Mouse (Mus musculus) liver, embryonic 12.5 days (tissue): ENCODE measurements around the gene Hist2h2ac. TPM values are rescaled to one million over a fixed set of nuclear protein-coding genes. Genes with fewer than 3 reads are reported as not detected.
A peak's percentile ranks its signal among the peaks of the same experiment; 100 is the strongest.
"Not testable (repeated sequence)": the region's sequence is repeated elsewhere in the genome, so short reads cannot be mapped to it uniquely, and the experiment has no call there.

Source experiments
- ATAC-seq: fragments of 200-750 bp; cut with Nextera tagmentation; 2 replicates; pipeline ENCODE4 v1.8.0; 2017; ENCODE audit warnings: moderate number of reproducible peaks, mild to moderate bottlenecking, moderate library complexity
- H3K27ac ChIP-seq: fragments of 300-500 bp; sonication (generic); 2 replicates; pipeline ENCODE4 v1.5.1; 2016; ENCODE audit warnings: mild to moderate bottlenecking
- H3K27me3 ChIP-seq: fragments of 300-500 bp; sonication (generic); replicated peaks from 2 replicates; pipeline ENCODE4 v1.6.1; 2016; ENCODE audit warnings: mild to moderate bottlenecking, moderate library complexity
- H3K36me3 ChIP-seq: fragments of 300-500 bp; sonication (generic); 2 replicates; pipeline ENCODE4 v1.6.1; 2016; ENCODE audit warnings: mild to moderate bottlenecking, moderate library complexity
- H3K4me1 ChIP-seq: fragments of 300-500 bp; sonication (generic); 2 replicates; pipeline ENCODE4 v1.6.1; 2016
- H3K4me2 ChIP-seq: fragments of 300-500 bp; sonication (generic); 2 replicates; pipeline ENCODE4 v1.6.1; 2016; ENCODE audit warnings: mild to moderate bottlenecking, moderate library complexity
- H3K4me3 ChIP-seq: fragments of 300-500 bp; sonication (generic); 2 replicates; pipeline ENCODE4 v1.5.1; 2016; ENCODE audit warnings: mild to moderate bottlenecking, moderate library complexity
- H3K9ac ChIP-seq: fragments of 300-500 bp; sonication (generic); 2 replicates; pipeline ENCODE4 v1.6.1; 2016; ENCODE audit warnings: mild to moderate bottlenecking, moderate library complexity
- H3K9me3 ChIP-seq: fragments of 300-500 bp; sonication (generic); replicated peaks from 2 replicates; pipeline ENCODE4 v1.6.1; 2016; ENCODE audit warnings: mild to moderate bottlenecking, moderate library complexity
- WGBS: fragments of 180-500 bp; shearing (Covaris S2); methylation state at CpG from one replicate; pipeline ENCODE4 v1.1.7; 2016; ENCODE audit not compliant: insufficient replicate concordance; 5-methylcytosine and 5-hydroxymethylcytosine counted together
- polyA plus RNA-seq: library from polyadenylated mRNA; unstranded; fragments of >200 nt; fragmentation: Nextera tagmentation; extraction: Ambion mirVana; gene quantifications from 2 replicates; pipeline ENCODE4 v1.2.1, GENCODE M21; 2016

Gene Hist2h2ac
- 15.9 and 17.5 TPM in 2 replicates for polyA plus RNA-seq

DNA sequence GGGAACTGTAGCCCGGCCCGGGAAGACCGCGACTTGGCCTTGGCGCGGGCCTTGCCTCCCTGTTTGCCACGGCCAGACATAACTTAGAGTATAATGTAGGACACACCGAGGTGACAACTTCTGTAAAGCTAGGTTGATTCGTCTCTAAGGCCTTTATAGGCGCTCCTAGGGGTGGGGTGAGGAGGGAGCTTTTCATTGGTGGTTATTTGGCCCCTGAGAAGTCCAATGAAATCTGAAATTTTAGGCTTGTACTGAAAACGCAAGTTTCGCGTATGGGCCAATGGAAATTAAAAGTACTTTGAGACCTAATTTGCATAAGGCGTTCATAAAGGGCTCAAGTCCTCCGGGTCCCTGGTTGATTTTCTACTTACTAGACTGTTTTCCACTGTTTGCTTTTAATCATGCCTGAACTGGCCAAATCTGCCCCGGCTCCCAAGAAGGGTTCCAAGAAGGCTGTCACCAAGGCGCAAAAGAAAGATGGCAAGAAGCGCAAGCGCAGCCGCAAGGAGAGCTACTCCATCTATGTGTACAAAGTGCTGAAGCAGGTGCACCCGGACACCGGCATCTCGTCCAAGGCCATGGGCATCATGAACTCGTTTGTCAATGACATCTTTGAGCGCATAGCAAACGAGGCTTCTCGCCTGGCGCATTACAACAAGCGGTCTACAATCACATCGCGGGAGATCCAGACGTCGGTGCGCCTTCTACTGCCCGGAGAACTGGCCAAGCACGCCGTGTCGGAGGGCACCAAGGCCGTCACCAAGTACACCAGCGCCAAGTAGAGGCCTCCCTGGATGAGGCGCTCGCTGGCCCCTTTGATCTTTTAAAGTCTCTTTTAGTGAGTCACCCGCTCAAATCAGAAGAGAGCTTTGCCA lies at the start of gene Hist2h2ac, which contains the start of gene Hist2h2be:
Gene Hist2h2ac, minus strand, starts transcription at position 116 of the 875 bp plus-strand sequence.
Gene Hist2h2be, plus strand, starts transcription at position 355 of the 875 bp plus-strand sequence.
- Histone ChIP-seq H3K4me3 (peak within 1 kb of the TSS; percentile 66), H3K27me3 (no peaks in the 10 kb centered on the region), H3K4me1 (peaks cover 61% of the 10 kb centered on the region), H3K4me2 (peak within 1 kb of the TSS; percentile 85), H3K9ac (peak within 1 kb of the TSS; percentile 94), H3K36me3 (no peaks in the 10 kb centered on the region), H3K27ac (peak within 1 kb of the TSS; percentile 99), H3K9me3 (no peaks in the 10 kb centered on the region)
- WGBS: 2% methylated on average over 43 of the region's 43 CpGs
- peak; percentile 91 for ATAC-seq

DNA sequence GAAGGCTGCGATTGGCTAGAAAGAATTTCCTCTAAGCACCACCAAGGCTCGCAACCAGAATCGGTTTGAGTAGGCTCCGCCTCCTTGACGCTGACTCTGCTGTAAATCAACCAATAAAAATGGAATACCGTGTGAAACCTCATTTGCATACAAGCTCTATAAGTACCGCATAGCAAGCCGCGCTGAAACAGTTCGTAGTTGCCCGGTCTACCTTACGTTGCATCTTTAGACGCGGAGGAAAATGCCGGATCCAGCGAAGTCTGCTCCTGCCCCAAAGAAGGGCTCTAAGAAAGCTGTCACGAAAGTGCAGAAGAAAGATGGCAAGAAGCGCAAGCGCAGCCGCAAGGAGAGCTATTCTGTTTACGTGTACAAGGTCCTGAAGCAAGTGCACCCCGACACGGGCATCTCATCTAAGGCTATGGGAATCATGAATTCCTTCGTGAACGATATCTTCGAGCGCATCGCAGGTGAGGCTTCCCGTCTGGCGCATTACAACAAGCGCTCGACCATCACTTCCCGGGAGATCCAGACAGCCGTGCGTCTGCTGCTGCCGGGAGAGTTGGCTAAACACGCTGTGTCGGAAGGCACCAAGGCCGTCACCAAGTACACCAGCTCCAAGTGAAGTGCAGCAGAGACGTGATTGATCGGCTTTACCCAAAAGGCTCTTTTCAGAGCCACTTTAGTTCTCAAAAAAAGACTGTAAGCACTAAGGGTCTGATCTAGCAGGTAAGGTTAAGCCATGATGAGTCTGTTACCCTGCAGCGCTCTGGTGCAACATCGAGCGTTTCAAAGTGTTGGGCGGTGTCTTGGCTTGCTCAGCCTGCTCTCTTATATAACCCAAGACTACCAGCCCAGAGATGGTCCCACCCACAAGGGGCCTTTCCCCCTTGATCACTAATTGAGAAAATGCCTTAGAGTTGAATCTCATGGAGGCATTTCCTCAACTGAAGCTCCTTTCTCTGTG lies 49.1 kb upstream of the Hist2h2ac start, which contains the start of gene Hist2h2bb:
Gene Hist2h2bb, plus strand, starts transcription at position 242 of the 964 bp plus-strand sequence.
- Histone ChIP-seq H3K4me1 (peaks cover 41% of the 10 kb centered on the region), H3K9me3 (no peaks in the 10 kb centered on the region), H3K27me3 (no peaks in the 10 kb centered on the region), H3K4me3 (peak within 1 kb of the TSS; percentile 62), H3K36me3 (no peaks in the 10 kb centered on the region), H3K9ac (peak within 1 kb of the TSS; percentile 87), H3K27ac (peak within 1 kb of the TSS; percentile 99), H3K4me2 (peak within 1 kb of the TSS; percentile 74)
- peak; percentile 88 for ATAC-seq
- under 1% methylated on average over 45 of the region's 45 CpGs for WGBS

DNA sequence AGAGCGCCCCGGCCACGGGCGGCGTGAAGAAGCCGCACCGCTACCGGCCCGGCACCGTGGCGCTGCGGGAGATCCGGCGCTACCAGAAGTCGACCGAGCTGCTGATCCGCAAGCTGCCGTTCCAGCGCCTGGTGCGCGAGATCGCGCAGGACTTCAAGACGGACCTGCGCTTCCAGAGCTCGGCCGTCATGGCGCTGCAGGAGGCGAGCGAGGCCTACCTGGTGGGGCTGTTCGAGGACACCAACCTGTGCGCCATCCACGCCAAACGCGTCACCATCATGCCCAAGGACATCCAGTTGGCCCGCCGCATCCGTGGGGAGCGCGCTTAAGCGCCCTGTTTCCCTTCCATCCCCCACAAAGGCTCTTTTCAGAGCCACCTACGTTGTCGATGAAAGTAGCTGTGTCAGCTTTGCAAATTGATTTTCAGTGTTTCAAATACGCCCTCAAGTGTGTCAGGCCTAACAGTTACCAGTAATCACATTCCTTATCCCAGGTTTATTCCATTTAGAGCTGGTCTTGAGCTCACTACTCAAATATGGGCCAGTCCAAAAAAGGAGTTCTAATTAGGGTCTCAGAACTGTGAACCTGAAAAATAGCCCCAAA lies 48.2 kb upstream of the Hist2h2ac start:
- ATAC-seq: peak; percentile 31
- H3K4me2 ChIP-seq: peak overlapping the region; percentile 74
- peak overlapping the region; percentile 62 for H3K4me3 ChIP-seq
- not testable (repeated sequence) for H3K27me3 ChIP-seq, H3K9me3 ChIP-seq, H3K36me3 ChIP-seq
- peak overlapping the region; percentile 84 for H3K9ac ChIP-seq
- WGBS: 2% methylated on average over 16 of the region's 44 CpGs
- peaks cover 50% of the 10 kb centered on the region for H3K4me1 ChIP-seq
- peak overlapping the region; percentile 99 for H3K27ac ChIP-seq

DNA sequence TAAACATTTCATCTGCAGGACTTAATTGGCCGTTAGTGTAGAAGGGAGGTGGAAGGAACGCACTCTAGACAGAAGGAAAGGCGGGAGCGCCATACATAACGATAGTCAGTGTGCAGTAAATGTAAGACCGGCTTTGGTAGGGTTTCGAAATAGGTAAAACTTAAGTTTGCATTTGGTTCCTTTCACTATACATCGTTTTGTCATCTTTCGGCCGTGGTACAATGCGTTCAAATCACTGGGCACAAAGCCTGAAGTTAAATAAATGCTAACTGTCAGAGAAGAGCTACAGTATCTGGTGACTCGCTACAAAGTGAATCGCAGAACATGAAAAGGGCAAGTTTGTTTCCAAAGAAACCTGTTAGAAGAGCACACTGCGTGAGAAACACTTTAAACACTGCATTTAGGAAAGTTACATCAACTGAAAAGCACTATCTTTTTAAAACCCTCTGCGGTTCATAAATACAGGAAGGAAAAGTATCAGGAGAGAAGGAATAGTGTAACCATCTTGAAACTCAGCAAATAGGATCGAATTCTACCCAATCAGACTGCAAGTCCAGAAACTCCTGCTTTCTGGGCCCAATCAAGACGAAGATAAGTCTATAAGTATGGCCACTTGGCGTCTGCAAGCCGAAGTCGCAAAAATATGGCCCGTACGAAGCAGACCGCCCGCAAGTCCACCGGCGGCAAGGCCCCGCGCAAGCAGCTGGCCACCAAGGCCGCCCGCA lies 47.5 kb upstream of the Hist2h2ac start, which contains the start of gene Hist2h3b:
Gene Hist2h3b, plus strand, starts transcription at position 604 of the 725 bp plus-strand sequence.
- H3K27me3 ChIP-seq: no peaks in the 10 kb centered on the region
- H3K4me2 ChIP-seq: peak within 1 kb of the TSS; percentile 74
- peak; percentile 52 for ATAC-seq
- H3K36me3 ChIP-seq: no peaks in the 10 kb centered on the region
- H3K9me3 ChIP-seq: no peaks in the 10 kb centered on the region
- peak within 1 kb of the TSS; percentile 84 for H3K9ac ChIP-seq
- peaks cover 46% of the 10 kb centered on the region for H3K4me1 ChIP-seq
- peak within 1 kb of the TSS; percentile 62 for H3K4me3 ChIP-seq
- WGBS: 21% methylated on average over 30 of the region's 30 CpGs
- peak within 1 kb of the TSS; percentile 99 for H3K27ac ChIP-seq

DNA sequence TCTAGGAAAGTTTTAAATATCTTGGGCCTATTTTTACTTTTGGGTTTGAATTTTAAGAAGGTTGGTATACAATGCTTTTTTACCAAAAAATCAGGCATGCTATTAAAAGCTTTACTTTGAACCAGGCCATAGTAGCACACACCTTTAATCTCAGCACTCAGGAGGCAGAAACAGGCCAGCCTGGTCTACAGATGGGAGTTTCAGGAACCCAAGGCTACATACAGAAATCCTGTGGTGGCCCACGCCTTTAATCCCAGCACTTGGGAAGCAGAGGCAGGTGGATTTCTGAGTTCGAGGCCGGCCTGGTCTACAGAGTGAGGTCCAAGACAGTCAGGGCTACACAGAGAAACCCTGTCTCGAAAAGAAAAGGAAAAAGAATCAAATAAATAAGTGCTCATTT lies 46.9 kb upstream of the Hist2h2ac start:
- no peaks in the 10 kb centered on the region for H3K9me3 ChIP-seq
- H3K4me1 ChIP-seq: peaks cover 50% of the 10 kb centered on the region
- peak overlapping the region; percentile 70 for H3K9ac ChIP-seq
- H3K36me3 ChIP-seq: no peaks in the 10 kb centered on the region
- peak overlapping the region; percentile 50; the same call in 1 of the 2 replicates for H3K4me3 ChIP-seq
- H3K4me2 ChIP-seq: peak overlapping the region; percentile 69
- H3K27me3 ChIP-seq: no peaks in the 10 kb centered on the region
- peak overlapping the region; percentile 95 for H3K27ac ChIP-seq
- 72% methylated on average over 4 of the region's 4 CpGs for WGBS
- ATAC-seq: no peak

DNA sequence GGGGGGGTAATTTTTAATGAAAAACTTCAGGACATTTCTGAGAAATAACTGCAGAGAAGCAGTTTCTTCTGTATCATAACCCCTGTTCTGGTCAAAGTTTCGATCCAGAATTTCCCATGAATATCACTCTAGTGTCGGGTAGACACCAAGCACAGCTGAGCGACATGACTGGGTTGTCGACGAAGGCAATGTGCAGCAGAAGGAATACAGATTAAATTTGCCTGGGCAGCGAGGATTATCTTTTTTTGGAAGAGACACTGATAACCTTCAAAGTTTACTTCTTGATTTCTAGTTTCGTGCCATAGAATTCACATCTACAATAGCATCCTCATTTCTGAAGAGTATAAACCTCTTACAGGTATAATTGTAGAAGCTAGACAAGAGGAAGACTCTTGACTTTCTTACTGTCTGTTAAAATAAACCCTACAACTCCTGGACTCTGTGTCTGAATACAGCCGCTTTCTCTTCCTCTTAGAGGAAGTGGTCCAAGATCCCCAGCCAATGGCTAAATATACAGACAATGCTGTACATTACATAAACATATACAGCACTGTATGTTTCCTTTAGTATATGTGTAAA lies 45.5 kb upstream of the Hist2h2ac start:
- Histone ChIP-seq H3K4me1 (peaks cover 63% of the 10 kb centered on the region), H3K9me3 (no peaks in the 10 kb centered on the region), H3K27me3 (no peaks in the 10 kb centered on the region), H3K27ac (peak overlapping the region; percentile 95), H3K9ac (peak overlapping the region; percentile 65), H3K36me3 (no peaks in the 10 kb centered on the region), H3K4me3 (no peak overlapping the region), H3K4me2 (peak overlapping the region; percentile 12; the same call in 1 of the 2 replicates)
- 39% methylated on average over 8 of the region's 8 CpGs for WGBS
- ATAC-seq: no peak

DNA sequence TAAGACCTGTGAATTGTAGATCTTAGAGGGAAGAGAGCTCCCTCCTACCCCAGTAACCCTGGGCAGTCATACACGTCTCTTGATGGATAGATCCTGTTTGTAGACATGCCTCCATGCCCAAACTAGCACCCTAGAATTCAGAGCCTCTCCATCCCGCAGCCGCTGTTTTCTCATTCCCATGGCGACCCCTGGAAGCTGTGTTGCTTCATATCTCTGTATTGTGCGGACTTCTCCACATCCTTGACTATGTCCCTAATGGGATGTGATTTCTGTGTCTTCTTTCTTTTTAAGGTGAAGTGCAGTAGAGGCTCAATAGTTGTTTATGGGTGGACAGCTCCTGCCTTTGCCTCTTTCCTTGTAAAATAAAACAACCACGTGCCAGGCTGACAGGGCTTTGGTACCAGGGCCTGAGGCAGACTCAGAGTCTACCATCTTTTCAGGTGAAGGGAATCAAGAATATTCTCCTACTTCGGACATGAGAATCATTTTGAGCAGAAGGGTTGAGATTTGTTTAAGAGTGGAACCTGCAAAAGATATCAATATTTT lies 43.8 kb upstream of the Hist2h2ac start:
- H3K4me2 ChIP-seq: peak overlapping the region; percentile 74
- H3K36me3 ChIP-seq: no peaks in the 10 kb centered on the region
- H3K4me3 ChIP-seq: peak overlapping the region; percentile 58
- ATAC-seq: no peak
- no peaks in the 10 kb centered on the region for H3K9me3 ChIP-seq
- H3K4me1 ChIP-seq: peaks cover 64% of the 10 kb centered on the region
- peak overlapping the region; percentile 84 for H3K9ac ChIP-seq
- peak overlapping the region; percentile 98 for H3K27ac ChIP-seq
- no peaks in the 10 kb centered on the region for H3K27me3 ChIP-seq
- 71% methylated on average over 7 of the region's 7 CpGs for WGBS

DNA sequence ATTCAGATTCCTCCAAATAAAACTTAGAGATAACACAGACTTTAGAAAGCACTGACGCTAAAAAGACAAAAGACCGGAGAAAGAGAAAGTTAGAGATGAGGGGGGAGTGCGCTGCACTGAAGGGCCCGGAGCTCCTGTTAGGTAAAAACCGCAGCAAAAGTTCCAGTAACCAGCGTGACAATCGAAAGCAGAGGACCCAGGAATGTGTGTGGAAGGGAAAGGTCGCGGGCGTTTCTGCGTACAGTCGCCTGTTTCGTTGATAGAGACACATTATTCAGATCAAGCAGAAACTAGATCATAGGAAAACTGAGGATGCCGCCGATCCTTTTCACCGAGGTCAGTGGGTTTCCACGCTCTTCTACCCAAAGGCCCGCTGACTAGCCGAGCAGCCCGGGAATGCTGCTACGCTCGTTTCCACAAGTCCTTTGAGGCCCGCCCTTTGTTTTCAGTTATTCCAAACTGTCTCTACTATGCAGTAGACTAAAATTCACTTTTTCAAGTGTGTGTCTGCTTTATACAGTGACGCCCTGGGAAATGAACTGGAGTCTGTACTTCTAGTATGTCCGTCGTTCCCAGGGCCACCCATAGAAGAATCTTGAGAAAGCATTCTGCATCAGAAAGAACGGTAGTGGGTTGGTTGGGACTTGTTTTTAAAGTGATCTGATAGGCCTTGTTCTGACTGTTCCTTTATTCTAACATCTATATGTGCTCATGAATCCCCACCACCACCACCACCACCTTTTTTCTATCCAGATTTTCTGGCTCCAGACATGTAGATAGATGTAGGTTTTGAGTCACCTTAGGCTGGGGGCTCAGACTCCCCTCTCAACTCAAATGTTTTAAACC lies 43.1 kb upstream of the Hist2h2ac start:
- WGBS: 6% methylated on average over 27 of the region's 27 CpGs
- no peaks in the 10 kb centered on the region for H3K9me3 ChIP-seq
- H3K4me2 ChIP-seq: peak overlapping the region; percentile 74
- no peak for ATAC-seq
- H3K27ac ChIP-seq: peak overlapping the region; percentile 98
- peak overlapping the region; percentile 58 for H3K4me3 ChIP-seq
- no peaks in the 10 kb centered on the region for H3K27me3 ChIP-seq
- peaks cover 64% of the 10 kb centered on the region for H3K4me1 ChIP-seq
- peak overlapping the region; percentile 84 for H3K9ac ChIP-seq
- H3K36me3 ChIP-seq: no peaks in the 10 kb centered on the region

DNA sequence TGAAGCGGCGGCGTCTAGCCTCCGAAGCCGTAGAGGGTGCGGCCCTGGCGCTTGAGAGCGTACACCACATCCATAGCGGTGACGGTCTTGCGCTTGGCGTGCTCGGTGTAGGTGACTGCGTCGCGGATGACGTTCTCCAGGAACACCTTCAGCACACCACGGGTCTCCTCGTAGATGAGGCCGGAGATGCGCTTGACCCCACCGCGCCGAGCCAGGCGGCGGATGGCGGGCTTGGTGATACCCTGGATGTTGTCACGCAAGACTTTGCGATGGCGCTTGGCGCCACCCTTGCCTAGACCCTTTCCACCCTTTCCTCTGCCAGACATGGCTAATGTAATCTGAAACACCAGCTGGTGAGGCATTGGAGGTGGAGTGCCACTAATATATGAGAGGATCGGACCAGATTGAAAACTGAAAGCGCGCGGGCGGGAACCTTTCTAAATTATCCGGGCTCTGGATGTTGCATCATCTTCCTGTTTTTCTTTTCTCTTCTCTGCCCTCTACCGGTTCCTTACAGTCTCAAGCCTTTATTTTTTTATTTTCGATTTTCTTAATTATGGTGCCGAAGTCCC lies 42.4 kb upstream of the Hist2h2ac start, which contains the start of gene Hist2h4:
Gene Hist2h4, minus strand, starts transcription at position 333 of the 572 bp plus-strand sequence.
- H3K4me1 ChIP-seq: peaks cover 61% of the 10 kb centered on the region
- peak within 1 kb of the TSS; percentile 98 for H3K27ac ChIP-seq
- peak within 1 kb of the TSS; percentile 84 for H3K9ac ChIP-seq
- WGBS: under 1% methylated on average over 40 of the region's 40 CpGs
- H3K9me3 ChIP-seq: no peaks in the 10 kb centered on the region
- H3K4me2 ChIP-seq: peak within 1 kb of the TSS; percentile 74
- H3K4me3 ChIP-seq: peak within 1 kb of the TSS; percentile 58
- no peaks in the 10 kb centered on the region for H3K36me3 ChIP-seq
- ATAC-seq: peak; percentile 90
- H3K27me3 ChIP-seq: no peaks in the 10 kb centered on the region
